Mouse (Mus musculus) liver, adult 2 months (tissue): ENCODE measurements around the gene Phf23. TPM values are rescaled to one million over a fixed set of nuclear protein-coding genes. Genes with fewer than 3 reads are reported as not detected.
A peak's percentile ranks its signal among the peaks of the same experiment; 100 is the strongest.

Experiments
- DNase-seq: peaks from one replicate; pipeline ENCODE4 v3.0.0-alpha.2; 2011; ENCODE audit warnings: low read depth, low spot score; ENCODE audit errors: extremely low read depth
- H3K27ac ChIP-seq: fragments of 200-500 bp; replicated peaks from 2 replicates; pipeline ENCODE4 v1.5.1; 2012; ENCODE audit warnings: low read depth, mild to moderate bottlenecking, control low read depth, inconsistent platforms, low read length; ENCODE audit not compliant: insufficient read depth
- H3K27me3 ChIP-seq: fragments of 200-500 bp; 2 replicates; pipeline ENCODE4 v1.6.1; 2012; ENCODE audit warnings: mild to moderate bottlenecking, moderate library complexity, low read length, inconsistent platforms; ENCODE audit not compliant: control insufficient read depth, insufficient read depth
- H3K36me3 ChIP-seq: fragments of 200-500 bp; 2 replicates; pipeline ENCODE4 v1.6.1; 2012; ENCODE audit warnings: low read length, inconsistent platforms; ENCODE audit not compliant: control insufficient read depth, insufficient read depth
- H3K4me1 ChIP-seq: fragments of 200-500 bp; 2 replicates; pipeline ENCODE4 v1.6.1; 2011; ENCODE audit warnings: low read length; ENCODE audit not compliant: control insufficient read depth, insufficient read depth
- H3K4me3 ChIP-seq: fragments of 200-500 bp; 2 replicates; pipeline ENCODE4 v1.5.1; 2011; ENCODE audit warnings: low read depth, mild to moderate bottlenecking, control low read depth, low read length, moderate library complexity; ENCODE audit not compliant: insufficient read depth
- H3K79me2 ChIP-seq: fragments of 200-500 bp; 2 replicates; pipeline ENCODE4 v1.6.1; 2012; ENCODE audit warnings: inconsistent platforms, mild to moderate bottlenecking, low read length, moderate library complexity; ENCODE audit not compliant: control insufficient read depth, insufficient read depth
- H3K9ac ChIP-seq: fragments of 200-500 bp; 2 replicates; pipeline ENCODE4 v1.6.1; 2012; ENCODE audit warnings: low read depth, mild to moderate bottlenecking, control low read depth, inconsistent platforms, low read length
- CTCF ChIP-seq: fragments of 200-500 bp; IDR thresholded peaks from 2 replicates; pipeline ENCODE4 v1.5.1; 2011; ENCODE audit warnings: low read depth, low read length, control low read depth
- POLR2A ChIP-seq: fragments of 200-500 bp; IDR thresholded peaks from 2 replicates; pipeline ENCODE4 v1.6.1; 2011; ENCODE audit warnings: low read length, control low read depth; ENCODE audit not compliant: insufficient read depth; ENCODE audit errors: extremely low read depth
- WGBS: fragments of 180-500 bp; shearing (Covaris S2); methylation state at CpG from one replicate; pipeline ENCODE4 v1.1.7; 2018; 5-methylcytosine and 5-hydroxymethylcytosine counted together
- polyA plus RNA-seq: library from polyadenylated mRNA; depleted of rRNA; stranded (reverse); fragments of >200 nt; gene quantifications from 2 replicates; pipeline ENCODE4 v1.2.3, GENCODE M21; 2012
- total RNA-seq: library from RNA; depleted of rRNA; stranded (reverse); fragments of >200 nt; gene quantifications from 2 replicates; pipeline ENCODE4 v1.2.3, GENCODE M21; 2014

Gene Phf23
- total and polyA plus RNA-seq, 2 experiments, result 8.0 to 12.1 TPM

DNA sequence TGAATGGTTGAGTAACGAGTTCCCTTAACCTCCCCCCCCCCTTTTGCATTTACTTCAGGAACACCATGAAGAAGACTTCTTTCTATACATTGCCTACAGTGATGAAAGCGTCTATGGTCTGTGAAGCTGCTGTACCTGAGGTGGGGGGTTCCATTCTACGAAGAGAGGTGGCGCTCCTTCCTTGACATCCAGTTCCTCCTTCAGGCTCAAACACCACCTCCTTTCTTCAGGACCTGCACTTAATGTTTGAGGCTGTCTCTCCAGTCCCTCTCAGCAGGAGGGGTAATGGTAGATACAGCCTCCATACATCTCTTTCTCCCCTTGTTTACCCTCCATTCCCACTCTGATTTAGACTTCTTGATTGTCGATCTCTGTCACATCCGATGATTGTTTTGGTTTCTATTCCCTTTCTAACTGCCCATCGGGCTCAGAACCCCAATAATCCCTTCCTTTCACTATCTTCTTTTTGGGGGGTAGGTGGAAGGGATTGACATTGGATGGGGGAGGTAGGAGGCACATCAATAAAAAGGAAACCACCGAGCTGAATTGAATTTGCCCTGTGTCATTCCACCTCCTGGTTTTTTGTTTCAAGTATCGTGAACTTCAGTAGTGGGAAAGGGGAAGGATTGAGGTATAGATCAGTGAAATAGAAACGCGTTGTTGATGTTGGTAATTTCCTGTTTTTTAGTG lies 1.0 kb upstream of the Phf23 start:
- H3K4me1 ChIP-seq, result peaks cover 5% of the 10 kb centered on the region; the same call in 1 of the 2 replicates
- H3K27me3 ChIP-seq, result no peaks in the 10 kb centered on the region
- no peak overlapping the region for H3K9ac ChIP-seq
- TF ChIP-seq POLR2A (no peak), CTCF (no peak)
- H3K4me3 ChIP-seq, result no peak overlapping the region
- DNase-seq, result no peak
- H3K79me2 ChIP-seq, result peaks cover 16% of the 10 kb centered on the region; the same call in 1 of the 2 replicates
- WGBS, result 81% methylated on average over 11 of the region's 11 CpGs
- H3K36me3 ChIP-seq, result peaks cover 10% of the 10 kb centered on the region; the same call in 1 of the 2 replicates
- no peak overlapping the region for H3K27ac ChIP-seq

DNA sequence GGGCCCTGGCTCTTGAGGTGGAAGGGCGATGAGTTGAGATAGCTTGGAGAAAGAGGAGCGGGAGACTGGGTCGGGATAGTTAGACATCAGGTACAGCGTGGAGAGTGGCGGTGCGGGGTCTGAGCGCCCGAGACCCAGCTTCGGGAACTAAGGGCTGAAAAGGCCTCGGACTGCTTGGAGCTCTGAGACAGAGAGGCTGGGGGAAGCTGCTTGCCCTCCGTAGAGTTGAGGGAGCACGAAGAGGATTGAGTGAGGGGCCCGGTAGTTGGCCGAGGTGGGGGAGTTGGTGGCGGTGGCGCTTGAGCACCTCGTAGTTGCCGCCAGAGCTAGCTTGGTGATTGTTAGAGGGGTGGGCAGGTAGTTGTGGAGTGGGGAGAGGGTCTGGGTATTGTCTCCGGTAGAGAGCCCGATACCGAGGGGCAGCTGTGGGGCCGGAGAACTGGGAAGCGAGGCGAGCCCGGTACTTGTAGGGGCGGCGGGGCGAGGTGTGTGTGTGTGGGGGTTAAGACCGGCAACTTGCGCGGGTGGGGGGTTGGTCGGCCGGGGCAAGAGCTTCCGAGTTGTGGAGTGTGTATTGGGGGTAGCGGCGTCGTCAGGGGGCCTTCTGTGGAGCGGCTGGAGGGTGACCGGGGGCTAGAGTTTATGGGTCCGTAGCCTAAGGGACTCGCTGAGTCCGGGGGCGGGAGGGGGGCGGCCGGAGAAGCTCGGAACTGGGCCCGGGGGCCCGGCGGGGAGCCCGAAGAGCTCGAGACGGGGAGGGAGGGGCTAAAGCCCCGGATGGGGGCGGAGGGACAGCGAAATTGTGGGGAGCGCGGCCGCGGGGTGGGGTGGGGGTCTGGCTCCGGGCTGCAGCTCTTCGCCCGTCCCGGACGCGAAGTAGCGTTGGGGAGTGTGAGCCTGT lies 834 bp downstream of the Phf23 start:
- H3K9ac ChIP-seq, result peak overlapping the region; percentile 85
- no peak for DNase-seq
- H3K4me3 ChIP-seq, result peak overlapping the region; percentile 85
- no peak for TF ChIP-seq POLR2A
- TF ChIP-seq CTCF, result no peak
- peaks cover 11% of the 10 kb centered on the region; the same call in 1 of the 2 replicates for H3K36me3 ChIP-seq
- peak overlapping the region; percentile 83 for H3K27ac ChIP-seq
- peaks cover 11% of the 10 kb centered on the region; the same call in 1 of the 2 replicates for H3K4me1 ChIP-seq
- WGBS, result under 1% methylated on average over 54 of the region's 66 CpGs
- H3K79me2 ChIP-seq, result peaks cover 22% of the 10 kb centered on the region; the same call in 1 of the 2 replicates
- H3K27me3 ChIP-seq, result no peaks in the 10 kb centered on the region

DNA sequence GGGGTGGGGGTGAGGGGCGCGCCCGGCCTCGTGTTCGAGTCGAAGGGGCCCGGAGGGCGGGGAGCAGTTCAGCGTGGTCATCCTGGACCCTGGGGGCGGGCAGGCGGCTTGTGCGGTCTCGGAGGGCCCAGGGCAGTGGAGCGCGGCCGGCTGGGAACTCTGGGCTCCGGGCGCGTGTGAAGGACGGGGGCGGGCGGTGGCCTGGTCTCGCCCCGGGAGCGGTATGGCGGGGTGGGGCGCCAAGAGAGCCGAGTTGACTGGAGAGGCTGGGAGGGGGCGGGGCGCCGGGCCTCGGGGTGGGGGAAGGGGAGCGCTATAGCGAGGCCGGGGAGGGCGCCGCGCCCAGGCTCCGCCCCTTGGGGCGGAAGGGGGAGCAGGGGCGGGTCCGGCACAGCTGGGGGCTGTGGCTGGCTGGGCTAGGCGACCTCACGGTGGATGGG lies 1.5 kb downstream of the Phf23 start:
- Histone ChIP-seq H3K4me3 (peak overlapping the region; percentile 85), H3K36me3 (peaks cover 11% of the 10 kb centered on the region; the same call in 1 of the 2 replicates), H3K27ac (peak overlapping the region; percentile 83), H3K9ac (peak overlapping the region; percentile 85), H3K27me3 (no peaks in the 10 kb centered on the region), H3K4me1 (peaks cover 11% of the 10 kb centered on the region), H3K79me2 (peaks cover 22% of the 10 kb centered on the region)
- WGBS, result under 1% methylated on average over 29 of the region's 44 CpGs
- TF ChIP-seq CTCF (no peak), POLR2A (peak; percentile 67; the same call in 1 of the 2 replicates)
- DNase-seq, result peak; percentile 56

DNA sequence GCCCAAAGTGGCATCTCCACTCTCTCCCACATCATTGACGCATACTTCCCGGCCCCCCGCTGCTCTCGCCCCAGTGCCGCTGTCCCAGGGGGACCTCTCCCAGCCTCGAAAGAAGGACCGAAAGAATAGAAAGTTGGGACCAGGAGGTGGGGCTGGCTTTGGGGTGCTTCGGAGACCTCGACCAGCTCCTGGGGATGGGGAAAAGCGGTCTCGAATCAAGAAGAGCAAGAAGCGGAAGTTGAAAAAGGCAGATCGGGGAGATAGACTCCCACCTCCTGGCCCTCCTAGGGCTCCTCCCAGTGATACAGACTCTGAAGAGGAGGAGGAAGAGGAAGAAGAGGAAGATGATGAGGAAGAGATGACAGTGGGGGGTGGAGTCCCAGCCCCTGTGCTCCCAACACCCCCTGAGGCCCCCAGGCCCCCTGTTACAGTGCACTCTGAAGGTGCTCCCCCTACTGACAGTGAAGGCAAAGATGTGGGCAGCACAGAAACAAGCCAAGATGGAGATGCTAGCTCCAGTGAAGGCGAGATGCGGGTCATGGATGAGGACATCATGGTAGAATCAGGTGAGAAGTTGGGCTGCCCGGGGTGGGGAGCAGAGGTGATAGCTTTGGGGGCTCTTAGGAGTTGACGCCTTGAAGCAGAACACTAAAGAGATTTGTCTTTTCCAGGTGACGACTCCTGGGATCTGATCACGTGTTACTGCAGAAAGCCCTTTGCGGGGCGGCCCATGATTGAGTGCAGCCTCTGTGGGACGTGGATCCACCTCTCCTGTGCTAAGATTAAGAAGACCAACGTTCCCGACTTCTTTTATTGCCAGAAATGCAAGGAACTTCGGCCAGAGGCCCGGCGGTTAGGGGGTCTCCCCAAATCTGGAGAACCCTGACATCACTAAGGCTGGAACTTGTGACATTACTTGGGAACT lies 3.3 kb downstream of the Phf23 start:
- Histone ChIP-seq H3K4me3 (no peak overlapping the region), H3K9ac (no peak overlapping the region), H3K79me2 (peaks cover 24% of the 10 kb centered on the region), H3K27me3 (no peaks in the 10 kb centered on the region), H3K36me3 (peaks cover 11% of the 10 kb centered on the region; the same call in 1 of the 2 replicates), H3K4me1 (peaks cover 8% of the 10 kb centered on the region), H3K27ac (no peak overlapping the region)
- DNase-seq, result no peak
- WGBS, result 95% methylated on average over 27 of the region's 27 CpGs
- TF ChIP-seq CTCF, result 0 out of 2 replicates have a peak, but pooled peaks have one; percentile 12
- no peak for TF ChIP-seq POLR2A

DNA sequence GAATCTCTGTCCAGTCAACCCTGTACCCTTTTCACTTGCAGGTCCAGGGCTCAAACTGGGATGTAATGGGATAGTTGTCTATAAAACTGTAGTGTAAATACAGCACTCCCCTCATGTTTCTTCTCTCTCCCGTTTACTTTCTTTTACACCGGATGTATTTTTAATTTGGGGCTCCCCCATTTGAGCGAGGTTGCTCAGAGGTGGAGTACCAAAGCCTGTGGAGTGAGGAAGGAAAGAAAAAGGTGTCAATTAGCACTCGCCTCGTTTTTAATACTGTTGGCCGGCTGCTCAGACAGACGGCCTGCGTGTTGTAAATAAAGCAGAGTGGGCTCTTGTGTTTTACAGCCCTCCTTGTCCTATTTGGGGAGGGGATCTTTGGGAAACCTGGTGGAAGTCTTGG lies 4.1 kb downstream of the Phf23 start:
- H3K4me3 ChIP-seq, result no peak overlapping the region
- H3K9ac ChIP-seq, result no peak overlapping the region
- H3K4me1 ChIP-seq, result peaks cover 8% of the 10 kb centered on the region
- H3K27ac ChIP-seq, result no peak overlapping the region
- H3K27me3 ChIP-seq, result no peaks in the 10 kb centered on the region
- H3K36me3 ChIP-seq, result peaks cover 8% of the 10 kb centered on the region; the same call in 1 of the 2 replicates
- WGBS, result 85% methylated on average over 8 of the region's 8 CpGs
- H3K79me2 ChIP-seq, result peaks cover 24% of the 10 kb centered on the region
- TF ChIP-seq CTCF, result no peak
- TF ChIP-seq POLR2A, result no peak
- DNase-seq, result no peak
